In the genomic region with DNA sequence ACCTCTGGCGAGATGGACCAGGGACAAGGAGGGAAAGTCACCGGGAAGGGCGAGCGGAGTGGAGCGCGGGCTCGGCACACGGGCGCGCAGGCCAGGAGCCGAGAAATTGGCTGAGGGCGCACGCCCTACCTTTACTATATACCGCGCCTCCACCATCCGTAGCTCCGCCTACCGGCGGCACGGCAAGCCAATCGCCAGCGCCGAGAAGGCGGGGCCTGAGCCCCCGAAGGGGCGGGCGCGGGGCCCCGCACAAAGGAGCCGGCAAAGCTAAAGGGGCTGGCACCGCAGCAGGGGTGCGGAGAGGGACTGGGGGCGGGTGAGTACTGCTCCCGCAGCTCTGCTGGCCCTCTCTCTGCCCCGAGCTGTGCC, we compare ENCODE assay signal across 7 mouse cellular contexts. TPM values are rescaled to one million over a fixed set of nuclear protein-coding genes. Genes with fewer than 3 reads are reported as not detected.
DNase-seq lines count a peak whose midpoint lies in the region; ATAC-seq and TF ChIP-seq lines count a peak whose summit lies in the region.

Gene Atp1b1, minus strand, starts transcription at position 111 of the 369 bp plus-strand sequence.

- under 1% methylated on average over 33 of the region's 35 CpGs for WGBS in embryonic facial prominence, embryonic 11.5 days
- WGBS in heart, adult 2 months, result 1% methylated on average over 33 of the region's 35 CpGs
- WGBS in kidney, adult 2 months, result under 1% methylated on average over 35 of the region's 35 CpGs
- WGBS in limb, embryonic 13.5 days, result under 1% methylated on average over 34 of the region's 35 CpGs
- 0% methylated on average over 34 of the region's 35 CpGs for WGBS in midbrain, embryonic 16.5 days

- peak; percentile 96 for ATAC-seq in embryonic facial prominence, embryonic 11.5 days (replicated peaks; ENCODE audit: insufficient number of reproducible peaks, low FRiP score, low TSS enrichment, low read depth)
- peak; percentile 96 for ATAC-seq in limb, embryonic 13.5 days (ENCODE audit: low FRiP score, low read depth)
- peak; percentile 95 for ATAC-seq in midbrain, embryonic 16.5 days

- H3K9me3 ChIP-seq in embryonic facial prominence, embryonic 11.5 days (replicated peaks; ENCODE audit: control insufficient read depth, low read length), result no peaks in the 10 kb centered on the region
- H3K9me3 ChIP-seq in limb, embryonic 13.5 days, result no peaks in the 10 kb centered on the region
- no peaks in the 10 kb centered on the region for H3K9me3 ChIP-seq in midbrain, embryonic 16.5 days (replicated peaks; ENCODE audit: control insufficient read depth, low read length, poor library complexity, severe bottlenecking)

- peak within 1 kb of the TSS; percentile 35; the same call in 1 of the 2 replicates for H3K27ac ChIP-seq in embryonic facial prominence, embryonic 11.5 days (replicated peaks; ENCODE audit: low read depth, low read length)
- H3K27ac ChIP-seq in heart, adult 2 months, result peak within 1 kb of the TSS; percentile 94
- peak within 1 kb of the TSS; percentile 99 for H3K27ac ChIP-seq in kidney, adult 2 months (ENCODE audit: insufficient read depth, low read depth, low read length)
- no peak within 1 kb of the TSS for H3K27ac ChIP-seq in limb, embryonic 13.5 days
- H3K27ac ChIP-seq in midbrain, embryonic 16.5 days (ENCODE audit: low read length), result peak within 1 kb of the TSS; percentile 97

- peaks cover 29% of the 10 kb centered on the region for H3K27me3 ChIP-seq in embryonic facial prominence, embryonic 11.5 days (ENCODE audit: control insufficient read depth, insufficient read depth, low read length)
- H3K27me3 ChIP-seq in heart, adult 2 months (ENCODE audit: control insufficient read depth, insufficient read depth, low read length), result no peaks in the 10 kb centered on the region; the same call in 1 of the 2 replicates
- H3K27me3 ChIP-seq in kidney, adult 2 months (replicated peaks; ENCODE audit: control insufficient read depth, insufficient read depth, low read length), result no peaks in the 10 kb centered on the region
- H3K27me3 ChIP-seq in limb, embryonic 13.5 days, result peaks cover 69% of the 10 kb centered on the region
- H3K27me3 ChIP-seq in midbrain, embryonic 16.5 days (ENCODE audit: control insufficient read depth, insufficient read depth, low read depth, low read length), result no peaks in the 10 kb centered on the region

- H3K79me2 ChIP-seq in heart, adult 2 months (replicated peaks; ENCODE audit: control insufficient read depth, insufficient read depth, low read length), result no peaks in the 10 kb centered on the region; the same call in 1 of the 2 replicates

- peak within 1 kb of the TSS; percentile 60 for H3K4me3 ChIP-seq in embryonic facial prominence, embryonic 11.5 days (ENCODE audit: low read depth, low read length)
- H3K4me3 ChIP-seq in heart, adult 2 months, result peak within 1 kb of the TSS; percentile 71
- H3K4me3 ChIP-seq in kidney, adult 2 months (ENCODE audit: insufficient read depth, low read depth, low read length), result peak within 1 kb of the TSS; percentile 99
- H3K4me3 ChIP-seq in limb, embryonic 13.5 days, result peak within 1 kb of the TSS; percentile 61
- peak within 1 kb of the TSS; percentile 64 for H3K4me3 ChIP-seq in midbrain, embryonic 16.5 days (ENCODE audit: low read depth, low read length)

- peak within 1 kb of the TSS; percentile 87 for H3K4me2 ChIP-seq in embryonic facial prominence, embryonic 11.5 days (ENCODE audit: low read depth, low read length)
- H3K4me2 ChIP-seq in limb, embryonic 13.5 days (replicated peaks), result peak within 1 kb of the TSS; percentile 88
- peak within 1 kb of the TSS; percentile 57 for H3K4me2 ChIP-seq in midbrain, embryonic 16.5 days (ENCODE audit: low read length)

- no peak for TF ChIP-seq EP300 in heart, adult 2 months (IDR thresholded peaks at IDR 0.05; ENCODE audit: insufficient read depth, low read depth, low read length)

- peak; percentile 86; the same call in 1 of the 2 replicates for TF ChIP-seq POLR2A in heart, adult 2 months (IDR thresholded peaks at IDR 0.05; ENCODE audit: insufficient read depth, low read depth, low read length)
- peak; percentile 98 for TF ChIP-seq POLR2A in kidney, adult 2 months (IDR thresholded peaks at IDR 0.05; ENCODE audit: low read depth, low read length)

- no peaks in the 10 kb centered on the region for H3K36me3 ChIP-seq in embryonic facial prominence, embryonic 11.5 days (replicated peaks; ENCODE audit: control insufficient read depth, insufficient read depth, low read depth, low read length)
- H3K36me3 ChIP-seq in heart, adult 2 months (ENCODE audit: control insufficient read depth, insufficient read depth, low read length), result peaks cover 5% of the 10 kb centered on the region; the same call in 1 of the 2 replicates
- H3K36me3 ChIP-seq in kidney, adult 2 months (ENCODE audit: control insufficient read depth, insufficient read depth, low read length), result peaks cover 23% of the 10 kb centered on the region
- no peaks in the 10 kb centered on the region for H3K36me3 ChIP-seq in limb, embryonic 13.5 days
- H3K36me3 ChIP-seq in midbrain, embryonic 16.5 days (ENCODE audit: control insufficient read depth, insufficient read depth, low read length), result no peaks in the 10 kb centered on the region

- H3K9ac ChIP-seq in embryonic facial prominence, embryonic 11.5 days (replicated peaks; ENCODE audit: low read length), result peak within 1 kb of the TSS; percentile 62
- peak within 1 kb of the TSS; percentile 80 for H3K9ac ChIP-seq in heart, adult 2 months (ENCODE audit: low read depth, low read length)
- peak within 1 kb of the TSS; percentile 67 for H3K9ac ChIP-seq in limb, embryonic 13.5 days
- H3K9ac ChIP-seq in midbrain, embryonic 16.5 days (ENCODE audit: low read depth, low read length), result peak within 1 kb of the TSS; percentile 90

- H3K4me1 ChIP-seq in embryonic facial prominence, embryonic 11.5 days (ENCODE audit: control insufficient read depth, insufficient read depth, low read length), result no peaks in the 10 kb centered on the region; the same call in 1 of the 2 replicates
- peaks cover 5% of the 10 kb centered on the region for H3K4me1 ChIP-seq in heart, adult 2 months (ENCODE audit: control insufficient read depth, insufficient read depth, low read length)
- H3K4me1 ChIP-seq in kidney, adult 2 months (ENCODE audit: control insufficient read depth, insufficient read depth, low read length), result no peaks in the 10 kb centered on the region; the same call in 1 of the 2 replicates
- H3K4me1 ChIP-seq in limb, embryonic 13.5 days, result peaks cover 33% of the 10 kb centered on the region
- H3K4me1 ChIP-seq in midbrain, embryonic 16.5 days (ENCODE audit: control insufficient read depth, insufficient read depth, low read length), result peaks cover 33% of the 10 kb centered on the region

- intact Hi-C loops in heart, adult 2 months (cut with DNase I), result loop anchor here (2.0 to 5.0 kb wide), 2 partner anchors 91 to 311 kb away; no protein-coding TSS in a partner anchor

- TF ChIP-seq CTCF in heart, adult 2 months (IDR thresholded peaks at IDR 0.05), result peak; percentile 37
- no peak for TF ChIP-seq CTCF in kidney, adult 2 months (conservative IDR thresholded peaks at IDR 0.05; ENCODE audit: insufficient read depth, insufficient read length, low read depth, low read length)

- DNase-seq in adrenal gland, postnatal 4 days (ENCODE audit: low spot score in 2 of 2), result peak; percentile 53 to 62
- DNase-seq in embryonic facial prominence, embryonic 11.5 days (ENCODE audit: low spot score), result peak; percentile 90
- peak; percentile 83 to 91 for DNase-seq in heart, adult 2 months
- DNase-seq in kidney, adult 2 months, result peak; percentile 93
- peak; percentile 85 to 86 for DNase-seq in spleen, postnatal 36 days (ENCODE audit: low spot score in 2 of 2)

RNA-seq across cellular contexts. Expression of gene Atp1b1, which starts in this region (rescaled TPM):
- 100 to 1,000 TPM; 101 to 236 TPM for total RNA-seq in adrenal gland, postnatal 4 days (2021)
- polyA plus RNA-seq in embryonic facial prominence, embryonic 11.5 days (2014; fragmentation: Nextera tagmentation; extraction: Ambion mirVana), result 11.6 and 11.9 TPM in 2 replicates
- 100 to 1,000 TPM; 328 to 391 TPM for total RNA-seq in heart, adult 2 months (2021)
- 136 and 178 TPM in 2 replicates for polyA plus RNA-seq in heart, adult 2 months (2012; rRNA removed)
- polyA plus RNA-seq in kidney, adult 2 months (2012; rRNA removed), result 945 and 1,094 TPM in 2 replicates
- polyA plus RNA-seq in limb, embryonic 13.5 days (2015; fragmentation: Nextera tagmentation; extraction: Ambion mirVana), result 7.8 and 8.2 TPM in 2 replicates
- polyA plus RNA-seq in midbrain, embryonic 16.5 days (2015; fragmentation: Nextera tagmentation; extraction: Ambion mirVana), result 238 and 311 TPM in 2 replicates

Comparison
In these comparisons a context has a peak if more than half of its experiments do, and no peak if none do; other contexts are left out.
1. RNA of gene Atp1b1 (polyA plus RNA-seq): 945 to 1,094 TPM in kidney, adult 2 months, 238 to 311 TPM in midbrain, embryonic 16.5 days and 136 to 178 TPM in heart, adult 2 months; 11.6 to 11.9 TPM in embryonic facial prominence, embryonic 11.5 days and 7.8 to 8.2 TPM in limb, embryonic 13.5 days; every median in the first group is over 10 times any median in the second.
2. Peak in every context shown above with its lines, with median percentiles within 50 percentile points of each other: DNase-seq, ATAC-seq, H3K4me2 ChIP-seq, H3K4me3 ChIP-seq and H3K9ac ChIP-seq.